Mouse (Mus musculus) midbrain, embryonic 13.5 days (tissue): Measurements from ENCODE around the gene Adap1. TPM values are rescaled to one million over a fixed set of nuclear protein-coding genes. Genes with fewer than 3 reads are reported as not detected.

Source experiments
- ATAC-seq: fragments of 200-750 bp; cut with Nextera tagmentation; 2 replicates; pipeline ENCODE4 v1.8.0; 2017; ENCODE audit warnings: mild to moderate bottlenecking, moderate TSS enrichment, moderate library complexity
- H3K27ac ChIP-seq: fragments of 300-500 bp; sonication (generic); 2 replicates; pipeline ENCODE4 v1.5.1; 2015; ENCODE audit warnings: inconsistent platforms, mild to moderate bottlenecking, moderate library complexity
- H3K27me3 ChIP-seq: fragments of 300-500 bp; sonication (generic); 2 replicates; pipeline ENCODE4 v1.6.1; 2015; ENCODE audit warnings: mild to moderate bottlenecking, inconsistent platforms
- H3K36me3 ChIP-seq: fragments of 300-500 bp; sonication (generic); 2 replicates; pipeline ENCODE4 v1.6.1; 2015; ENCODE audit warnings: mild to moderate bottlenecking, inconsistent platforms
- H3K4me1 ChIP-seq: fragments of 300-500 bp; sonication (generic); replicated peaks from 2 replicates; pipeline ENCODE4 v1.6.1; 2015; ENCODE audit warnings: inconsistent platforms
- H3K4me2 ChIP-seq: fragments of 300-500 bp; sonication (generic); replicated peaks from 2 replicates; pipeline ENCODE4 v1.6.1; 2015; ENCODE audit warnings: moderate library complexity, mild to moderate bottlenecking, inconsistent platforms
- H3K4me3 ChIP-seq: fragments of 300-500 bp; sonication (generic); replicated peaks from 2 replicates; pipeline ENCODE4 v1.5.1; 2015; ENCODE audit warnings: mild to moderate bottlenecking, inconsistent platforms
- H3K9ac ChIP-seq: fragments of 300-500 bp; sonication (generic); replicated peaks from 2 replicates; pipeline ENCODE4 v1.6.1; 2015; ENCODE audit warnings: mild to moderate bottlenecking, inconsistent platforms
- H3K9me3 ChIP-seq: fragments of 300-500 bp; sonication (generic); 2 replicates; pipeline ENCODE4 v1.6.1; 2016; ENCODE audit warnings: mild to moderate bottlenecking, inconsistent platforms
- WGBS: fragments of 180-500 bp; shearing (Covaris S2); methylation state at CpG from one replicate; pipeline ENCODE4 v1.1.7; 2015; 5-methylcytosine and 5-hydroxymethylcytosine counted together
- polyA plus RNA-seq: library from polyadenylated mRNA; unstranded; fragments of >200 nt; fragmentation: Nextera tagmentation; extraction: Ambion mirVana; gene quantifications from 2 replicates; pipeline ENCODE4 v1.2.1, GENCODE M21; 2015

Gene Adap1
- polyA plus RNA-seq, 1 experiment from 2014 or later = 14.5 TPM

DNA sequence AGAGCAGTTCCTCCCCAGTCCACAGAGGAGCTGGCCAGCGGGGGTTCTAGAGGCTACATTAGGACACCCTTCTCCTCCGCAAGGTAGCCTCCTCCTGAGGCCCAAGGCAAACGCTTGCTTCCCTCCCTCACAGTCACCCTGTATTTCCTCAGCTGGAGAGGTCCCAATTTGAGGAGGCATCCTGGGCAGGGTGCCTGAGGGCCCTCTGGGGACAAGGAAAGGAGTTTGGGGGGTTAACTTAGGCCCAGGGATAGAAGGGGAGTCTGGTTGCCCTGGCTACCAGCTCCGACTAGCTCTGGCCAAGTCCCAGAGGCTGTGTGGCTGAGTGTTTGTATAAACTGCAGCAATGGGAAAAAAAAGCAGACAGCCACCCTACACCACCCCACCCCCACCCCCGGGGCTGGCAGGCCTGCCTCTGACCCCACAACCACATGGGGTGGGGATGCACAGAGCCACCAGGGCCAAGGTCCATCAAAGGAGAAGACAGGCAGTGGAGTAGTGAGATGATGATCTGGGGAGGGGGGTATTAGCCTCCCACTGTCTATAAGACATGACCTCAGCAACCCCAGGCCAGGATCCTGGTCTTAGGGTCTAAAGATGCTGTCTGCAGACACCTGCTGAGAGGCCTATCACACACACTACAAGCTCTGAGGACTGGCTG, 39.6 kb upstream of the Adap1 start:
- no peaks in the 10 kb centered on the region for H3K9me3 ChIP-seq
- peak overlapping the region; percentile 39; the same call in 1 of the 2 replicates for H3K9ac ChIP-seq
- H3K27me3 ChIP-seq = no peaks in the 10 kb centered on the region
- WGBS = 39% methylated on average over 5 of the region's 5 CpGs
- peaks cover 17% of the 10 kb centered on the region; the same call in 1 of the 2 replicates for H3K36me3 ChIP-seq
- ATAC-seq = peak; percentile 35
- H3K4me1 ChIP-seq = peaks cover 21% of the 10 kb centered on the region
- no peak overlapping the region for H3K4me2 ChIP-seq
- H3K27ac ChIP-seq = no peak overlapping the region; the same call in 1 of the 2 replicates
- no peak overlapping the region for H3K4me3 ChIP-seq

DNA sequence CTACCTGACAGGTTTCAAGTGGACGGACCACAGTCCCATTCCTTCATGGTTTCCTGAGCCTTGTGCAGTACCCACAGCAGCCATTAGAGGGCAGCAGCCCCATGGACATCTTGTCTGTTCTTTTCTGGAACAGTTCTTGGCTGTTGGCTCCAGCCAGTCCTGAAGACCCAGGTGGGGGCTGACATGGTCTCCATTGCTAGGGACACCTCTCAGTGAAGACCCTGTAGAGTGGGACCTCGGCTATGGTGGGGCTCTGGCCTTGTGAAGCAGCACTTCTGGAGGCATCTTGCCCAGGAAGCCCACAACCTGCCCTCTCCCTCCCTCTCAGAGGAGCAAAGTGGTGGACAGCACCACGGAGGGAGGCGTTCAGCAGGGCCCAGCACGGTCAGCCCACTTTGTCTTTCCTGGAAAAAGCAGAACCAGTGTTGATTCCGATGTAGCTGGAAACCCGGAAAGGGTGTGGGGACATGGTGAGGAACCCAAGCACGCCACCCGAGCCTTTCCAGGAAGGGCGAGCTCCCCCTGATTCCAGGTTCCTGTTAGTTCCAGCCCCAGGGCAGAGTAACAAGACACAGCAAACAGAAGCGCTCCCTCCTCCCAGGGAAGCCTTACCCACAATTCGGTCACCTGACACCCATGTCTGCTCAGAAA, 39.0 kb upstream of the Adap1 start:
- peaks cover 15% of the 10 kb centered on the region for H3K4me1 ChIP-seq
- no peak overlapping the region for H3K4me2 ChIP-seq
- H3K36me3 ChIP-seq = peaks cover 17% of the 10 kb centered on the region; the same call in 1 of the 2 replicates
- peak; percentile 73 for ATAC-seq
- no peak overlapping the region for H3K4me3 ChIP-seq
- no peak overlapping the region for H3K9ac ChIP-seq
- no peaks in the 10 kb centered on the region for H3K9me3 ChIP-seq
- WGBS = 40% methylated on average over 12 of the region's 12 CpGs
- H3K27ac ChIP-seq = no peak overlapping the region; the same call in 1 of the 2 replicates
- no peaks in the 10 kb centered on the region for H3K27me3 ChIP-seq

DNA sequence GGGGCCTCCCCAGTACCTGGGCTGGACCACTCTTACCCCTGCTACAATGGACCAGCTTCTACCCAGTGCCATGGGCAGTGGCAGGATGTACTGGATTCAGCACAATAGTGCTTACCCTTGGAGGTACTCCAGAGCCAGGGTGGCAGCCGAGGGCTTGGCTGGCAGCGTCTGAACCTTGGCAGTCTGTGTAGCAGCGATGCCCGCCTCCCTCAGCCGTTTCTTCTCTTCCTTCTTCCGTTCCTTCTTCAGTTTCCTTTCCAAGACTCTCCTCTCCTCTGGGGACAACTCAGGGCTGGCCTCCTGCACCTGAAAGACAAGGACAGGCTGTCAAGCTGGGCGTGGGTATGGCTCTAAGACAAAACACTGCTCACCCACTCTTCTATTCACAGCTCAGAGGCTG, 38.4 kb upstream of the Adap1 start:
- Histone ChIP-seq H3K27ac (no peak overlapping the region), H3K4me1 (peaks cover 14% of the 10 kb centered on the region), H3K9me3 (no peaks in the 10 kb centered on the region), H3K27me3 (no peaks in the 10 kb centered on the region), H3K4me3 (no peak overlapping the region), H3K36me3 (peaks cover 17% of the 10 kb centered on the region; the same call in 1 of the 2 replicates), H3K9ac (no peak overlapping the region), H3K4me2 (no peak overlapping the region)
- peak; percentile 40; the same call in 1 of the 2 replicates for ATAC-seq
- 62% methylated on average over 7 of the region's 7 CpGs for WGBS

DNA sequence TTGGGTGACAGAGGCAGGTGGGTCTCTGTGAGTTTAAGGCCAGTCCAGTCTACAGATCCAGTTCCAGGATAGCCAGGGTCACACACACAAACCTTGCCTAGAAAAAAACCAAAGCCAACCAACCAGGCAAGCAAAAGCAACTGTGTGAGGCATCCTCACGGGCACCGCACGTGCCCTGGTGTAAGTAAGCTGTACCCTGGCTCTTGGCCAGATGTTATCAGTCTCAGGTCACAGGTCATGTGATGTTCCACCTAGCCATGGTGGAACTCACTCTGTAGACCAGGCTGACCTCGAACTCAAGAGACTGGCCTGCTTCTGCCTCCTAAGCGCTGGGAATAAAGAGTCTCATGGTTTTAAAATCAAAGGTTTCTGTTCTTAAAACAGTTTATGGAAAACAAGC, 33.8 kb upstream of the Adap1 start:
- no peaks in the 10 kb centered on the region for H3K27me3 ChIP-seq
- H3K4me2 ChIP-seq = no peak overlapping the region
- no peaks in the 10 kb centered on the region for H3K9me3 ChIP-seq
- no peak for ATAC-seq
- peaks cover 17% of the 10 kb centered on the region; the same call in 1 of the 2 replicates for H3K36me3 ChIP-seq
- H3K4me3 ChIP-seq = no peak overlapping the region
- H3K4me1 ChIP-seq = peaks cover under 1% of the 10 kb centered on the region; the same call in 1 of the 2 replicates
- H3K9ac ChIP-seq = no peak overlapping the region
- 96% methylated on average over 5 of the region's 5 CpGs for WGBS
- H3K27ac ChIP-seq = no peak overlapping the region

DNA sequence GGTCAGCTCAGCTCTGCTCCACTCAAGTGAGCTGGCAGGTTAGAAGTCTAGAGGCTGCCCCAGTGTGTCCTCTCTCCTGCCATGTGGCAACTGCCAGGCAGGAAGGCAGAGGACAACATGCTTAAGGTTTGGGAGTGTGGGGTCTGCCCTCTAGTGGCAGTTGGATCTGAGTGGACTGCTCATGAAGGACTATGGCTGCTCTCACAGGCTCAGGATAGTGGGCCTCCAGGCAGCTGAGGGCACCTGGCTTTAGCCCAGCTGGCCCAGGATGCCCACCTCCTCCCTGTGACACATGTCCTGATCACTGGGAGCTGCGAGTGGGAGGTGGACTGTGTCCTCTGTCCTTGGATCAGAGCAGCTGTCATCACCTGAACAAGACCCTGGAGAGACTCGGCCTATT, 33.2 kb upstream of the Adap1 start:
- ATAC-seq = no peak
- Histone ChIP-seq H3K27ac (no peak overlapping the region), H3K4me1 (no peaks in the 10 kb centered on the region), H3K9me3 (no peaks in the 10 kb centered on the region), H3K4me2 (no peak overlapping the region), H3K4me3 (no peak overlapping the region), H3K36me3 (peaks cover 17% of the 10 kb centered on the region; the same call in 1 of the 2 replicates), H3K27me3 (no peaks in the 10 kb centered on the region), H3K9ac (no peak overlapping the region)
- WGBS = 85% methylated on average over 2 of the region's 2 CpGs

DNA sequence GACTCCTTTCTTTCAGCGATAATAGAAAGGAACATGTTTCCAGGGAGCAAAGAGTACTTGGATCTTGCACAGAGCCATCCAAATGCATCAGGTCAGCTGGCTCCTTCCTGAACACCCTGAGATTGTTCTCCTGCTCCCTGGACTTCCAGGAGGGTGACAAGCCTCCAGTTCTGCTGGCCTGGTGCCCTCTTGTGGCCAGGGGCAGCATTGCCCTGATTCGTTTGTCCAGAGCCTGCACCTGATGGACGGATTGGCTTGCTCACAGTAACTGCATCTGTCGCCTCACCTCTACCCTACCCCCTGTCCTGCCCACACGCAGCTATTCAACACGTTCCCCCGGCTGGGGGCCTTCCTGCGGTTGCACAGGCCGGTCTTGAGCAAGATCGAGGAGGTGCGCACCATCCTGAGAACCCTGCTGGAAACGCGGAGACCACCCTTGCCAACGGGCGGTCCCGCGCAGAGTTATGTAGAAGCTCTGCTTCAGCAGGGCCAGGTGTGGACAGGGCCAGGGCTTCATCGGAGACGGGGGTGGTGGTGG, 29.9 kb upstream of the Adap1 start:
- peak; percentile 21; the same call in 1 of the 2 replicates for ATAC-seq
- peaks cover 7% of the 10 kb centered on the region; the same call in 1 of the 2 replicates for H3K27me3 ChIP-seq
- 33% methylated on average over 19 of the region's 19 CpGs for WGBS
- no peak overlapping the region for H3K27ac ChIP-seq
- H3K9me3 ChIP-seq = no peaks in the 10 kb centered on the region
- H3K4me1 ChIP-seq = peaks cover 9% of the 10 kb centered on the region
- no peak overlapping the region for H3K9ac ChIP-seq
- no peak overlapping the region for H3K4me2 ChIP-seq
- peaks cover 2% of the 10 kb centered on the region; the same call in 1 of the 2 replicates for H3K36me3 ChIP-seq
- H3K4me3 ChIP-seq = no peak overlapping the region

DNA sequence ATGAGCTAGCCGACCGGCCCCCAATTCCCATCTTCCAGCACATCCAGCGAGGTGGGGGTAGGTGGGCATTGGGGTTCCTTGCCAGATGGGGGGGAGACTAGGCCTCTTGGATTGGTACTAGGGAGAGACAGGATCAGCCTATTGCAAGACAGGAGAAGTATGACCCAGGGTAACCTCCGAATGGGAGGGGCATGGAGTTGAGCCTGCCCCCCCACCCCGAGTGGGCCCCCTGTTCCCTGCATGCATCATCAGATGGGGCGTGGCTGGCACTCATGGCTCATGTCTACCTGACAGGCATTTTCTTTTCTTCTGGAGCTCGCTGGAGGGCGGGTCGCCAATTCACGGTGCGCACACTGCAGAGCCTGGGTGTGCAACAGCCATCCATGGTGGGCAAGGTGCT, 28.5 kb upstream of the Adap1 start:
- Histone ChIP-seq H3K4me2 (no peak overlapping the region), H3K27me3 (peaks cover 7% of the 10 kb centered on the region; the same call in 1 of the 2 replicates), H3K9me3 (no peaks in the 10 kb centered on the region), H3K27ac (no peak overlapping the region), H3K36me3 (no peaks in the 10 kb centered on the region), H3K4me3 (no peak overlapping the region), H3K4me1 (peaks cover 9% of the 10 kb centered on the region), H3K9ac (no peak overlapping the region)
- ATAC-seq = no peak
- WGBS = 86% methylated on average over 11 of the region's 11 CpGs

DNA sequence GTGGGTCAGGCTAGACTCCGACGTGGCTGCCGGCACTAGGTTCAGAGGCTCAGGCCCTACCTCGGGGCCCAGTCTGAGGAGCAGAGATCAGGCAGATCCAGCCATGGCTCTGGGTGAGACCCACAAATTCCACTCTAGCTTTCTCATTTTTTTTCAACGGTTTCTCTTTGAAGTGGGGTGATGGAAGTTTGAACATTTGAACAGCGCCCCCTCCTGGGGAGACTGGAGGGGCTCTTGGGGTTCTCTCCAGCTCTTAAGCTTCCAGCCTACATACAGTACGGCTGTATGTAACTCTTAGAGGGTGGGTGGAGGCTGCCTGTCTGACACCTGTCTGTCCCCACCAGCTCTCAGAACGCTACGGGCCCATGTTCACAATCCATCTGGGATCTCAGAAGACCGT, 28.1 kb upstream of the Adap1 start:
- no peak for ATAC-seq
- 63% methylated on average over 10 of the region's 10 CpGs for WGBS
- Histone ChIP-seq H3K27ac (no peak overlapping the region), H3K27me3 (peaks cover 7% of the 10 kb centered on the region; the same call in 1 of the 2 replicates), H3K4me1 (peaks cover 9% of the 10 kb centered on the region), H3K4me2 (no peak overlapping the region), H3K36me3 (no peaks in the 10 kb centered on the region), H3K9me3 (no peaks in the 10 kb centered on the region), H3K4me3 (no peak overlapping the region), H3K9ac (no peak overlapping the region)

DNA sequence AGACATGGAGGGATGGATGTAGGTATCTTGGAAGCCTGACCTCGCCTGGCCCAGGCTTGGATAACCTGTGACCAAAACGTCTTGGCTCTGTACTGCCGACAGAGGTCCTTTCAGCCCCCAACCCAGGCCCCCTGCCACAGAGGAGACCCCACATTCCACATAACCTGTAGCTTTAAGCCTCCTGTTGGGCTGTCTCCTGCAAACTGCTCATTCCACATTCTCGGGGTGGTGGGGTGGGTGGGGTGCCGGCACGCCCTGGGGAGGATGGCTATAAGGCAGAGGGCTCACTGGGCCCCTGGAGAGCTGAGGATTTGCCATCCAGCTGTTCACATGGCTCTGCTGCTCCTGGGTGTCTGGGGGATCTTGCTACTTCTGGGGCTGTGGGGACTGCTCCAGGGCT, 26.9 kb upstream of the Adap1 start, which contains the start of gene Cyp2w1:
Gene Cyp2w1 (plus strand): TSS at position 301 of the 400 bp plus-strand sequence.
- Histone ChIP-seq H3K4me1 (peaks cover 9% of the 10 kb centered on the region), H3K27ac (no peak within 1 kb of the TSS), H3K27me3 (peaks cover 7% of the 10 kb centered on the region; the same call in 1 of the 2 replicates), H3K36me3 (no peaks in the 10 kb centered on the region), H3K4me3 (no peak within 1 kb of the TSS), H3K9me3 (no peaks in the 10 kb centered on the region), H3K4me2 (no peak within 1 kb of the TSS), H3K9ac (peak within 1 kb of the TSS; percentile 36; the same call in 1 of the 2 replicates)
- no peak for ATAC-seq
- WGBS = 68% methylated on average over 6 of the region's 6 CpGs

DNA sequence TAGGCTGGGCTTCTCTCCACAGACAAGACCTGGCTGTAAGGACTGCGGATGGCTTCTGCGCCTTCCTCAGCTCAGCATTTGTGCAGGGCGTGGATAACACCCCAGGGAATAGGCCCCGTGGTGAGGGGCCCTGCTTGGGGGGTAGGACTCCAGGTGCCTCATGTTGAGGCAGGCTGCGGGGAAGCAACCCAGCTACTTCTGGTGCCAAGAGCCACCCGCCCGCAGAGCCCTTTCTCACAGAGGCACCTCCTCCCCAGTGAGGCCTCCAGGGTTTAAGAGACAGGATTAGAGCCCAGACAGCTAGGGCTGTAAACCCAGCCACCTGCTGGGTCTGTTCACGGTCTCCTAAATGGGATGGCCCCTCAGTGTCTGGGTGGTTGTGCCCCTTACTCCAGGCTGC, 26.2 kb upstream of the Adap1 start:
- no peak overlapping the region for H3K27ac ChIP-seq
- no peaks in the 10 kb centered on the region for H3K9me3 ChIP-seq
- no peak overlapping the region for H3K4me2 ChIP-seq
- H3K4me1 ChIP-seq = peaks cover 11% of the 10 kb centered on the region
- no peak for ATAC-seq
- 33% methylated on average over 8 of the region's 8 CpGs for WGBS
- H3K27me3 ChIP-seq = peaks cover 11% of the 10 kb centered on the region; the same call in 1 of the 2 replicates
- peak overlapping the region; percentile 36; the same call in 1 of the 2 replicates for H3K9ac ChIP-seq
- H3K36me3 ChIP-seq = no peaks in the 10 kb centered on the region
- H3K4me3 ChIP-seq = no peak overlapping the region

DNA sequence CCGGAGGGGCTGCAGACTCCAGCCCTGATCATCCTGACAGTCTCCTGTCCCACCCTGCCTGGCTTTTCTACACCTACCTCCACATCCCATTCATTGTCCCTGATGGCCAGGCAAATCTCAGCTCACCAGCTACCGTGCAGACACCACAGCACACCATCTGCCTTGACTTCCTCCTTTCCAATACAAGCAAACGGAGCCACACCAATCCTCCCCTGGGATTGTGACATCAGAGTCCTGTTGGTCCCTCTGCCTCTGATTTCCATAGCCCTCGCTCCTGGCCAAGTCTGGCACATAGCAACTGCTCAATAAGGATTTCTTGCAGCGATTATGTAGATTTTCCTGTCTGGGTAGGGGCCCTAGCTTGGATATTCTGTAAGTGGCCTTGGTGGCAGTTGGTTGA, 25.7 kb upstream of the Adap1 start, which contains the start of gene Cox19:
Gene Cox19 (minus strand): TSS at position 285 of the 400 bp plus-strand sequence.
- Histone ChIP-seq H3K9ac (peak within 1 kb of the TSS; percentile 36), H3K27me3 (peaks cover 15% of the 10 kb centered on the region; the same call in 1 of the 2 replicates), H3K27ac (no peak within 1 kb of the TSS), H3K4me2 (no peak within 1 kb of the TSS), H3K9me3 (no peaks in the 10 kb centered on the region), H3K4me3 (no peak within 1 kb of the TSS), H3K4me1 (peaks cover 11% of the 10 kb centered on the region), H3K36me3 (no peaks in the 10 kb centered on the region)
- no peak for ATAC-seq
- 52% methylated on average over 5 of the region's 5 CpGs for WGBS

DNA sequence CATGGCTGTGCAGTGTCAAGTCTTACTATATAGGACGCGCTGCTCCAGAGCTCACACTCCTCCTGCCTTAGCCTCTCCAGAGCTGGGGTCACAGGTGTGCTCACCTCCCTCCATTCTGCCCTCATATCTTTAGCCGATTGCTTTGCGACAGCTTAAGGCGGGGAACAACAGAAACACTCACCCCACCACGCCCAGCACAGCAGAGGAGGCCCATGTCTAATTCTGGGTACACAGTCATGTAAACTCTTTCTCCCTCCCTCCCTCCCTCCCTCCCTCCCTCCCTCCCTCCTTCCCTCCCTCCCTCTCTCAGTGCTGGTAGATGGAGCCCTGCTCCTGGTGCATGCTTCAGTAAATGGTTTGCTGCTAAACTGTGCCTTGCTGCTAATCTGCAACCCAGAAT, 24.3 kb upstream of the Adap1 start:
- Histone ChIP-seq H3K4me3 (no peak overlapping the region), H3K9me3 (no peaks in the 10 kb centered on the region), H3K9ac (no peak overlapping the region), H3K27ac (no peak overlapping the region), H3K27me3 (peaks cover 15% of the 10 kb centered on the region; the same call in 1 of the 2 replicates), H3K4me2 (no peak overlapping the region), H3K36me3 (no peaks in the 10 kb centered on the region), H3K4me1 (peaks cover 16% of the 10 kb centered on the region)
- ATAC-seq = no peak
- WGBS = 78% methylated on average over 6 of the region's 6 CpGs
